9 mouse cellular contexts compared by ENCODE assay signal in the genomic region with DNA sequence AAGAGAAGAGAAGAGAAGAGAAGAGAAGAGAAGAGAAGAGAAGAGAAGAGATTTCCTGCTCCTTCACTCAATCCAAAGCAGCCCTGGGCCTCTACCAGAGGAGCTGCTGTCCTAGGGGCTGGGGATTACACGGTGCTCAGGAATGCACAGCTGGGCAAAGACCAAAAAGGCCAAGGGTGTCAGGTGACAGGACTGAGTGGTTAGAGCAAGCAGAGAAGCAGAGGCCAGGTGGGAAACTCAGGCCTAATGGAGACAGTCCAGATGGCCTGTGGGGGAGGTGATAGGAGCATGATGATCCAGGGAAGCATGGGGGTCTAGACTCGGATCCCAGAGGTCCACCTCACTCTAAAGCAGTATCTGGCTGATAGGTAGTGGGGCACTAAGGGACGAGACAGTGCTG. TPM values are rescaled to one million over a fixed set of nuclear protein-coding genes. Genes with fewer than 3 reads are reported as not detected.
DNase-seq lines count a peak whose midpoint lies in the region; ATAC-seq lines count a peak whose summit lies in the region.
"Had no signal": no experiment of that assay in that cellular context is flagged by ENCODE, and none has a peak within 500 bp of the region (broad histone marks: within the 10 kb centered on the region; RNA-seq: fewer than 3 reads in every experiment).

No protein-coding gene starts in this region.

- intact Hi-C loops in heart, postnatal 25 days (cut with DNase I) = loop anchor here (5.0 kb wide), 1 partner anchor 33 kb away; no protein-coding TSS in a partner anchor

- WGBS in heart, embryonic 11.5 days (ENCODE audit: insufficient replicate concordance) = 16% methylated on average over 3 of the region's 3 CpGs
- WGBS in limb, embryonic 13.5 days = 28% methylated on average over 3 of the region's 3 CpGs

- peak overlapping the region; percentile 2 for H3K27ac ChIP-seq in heart, embryonic 11.5 days (ENCODE audit: low read depth, low read length)
- H3K27ac ChIP-seq in limb, embryonic 13.5 days = no peak overlapping the region

- peaks cover 76% of the 10 kb centered on the region for H3K4me1 ChIP-seq in heart, embryonic 11.5 days (ENCODE audit: control insufficient read depth, insufficient read depth, low read length)
- H3K4me1 ChIP-seq in limb, embryonic 13.5 days = peaks cover 18% of the 10 kb centered on the region

- no peak overlapping the region for H3K9ac ChIP-seq in heart, embryonic 11.5 days (ENCODE audit: low read depth, low read length)
- no peak overlapping the region for H3K9ac ChIP-seq in limb, embryonic 13.5 days

- DNase-seq in heart, postnatal 25 days (ENCODE audit: low spot score) = no peak
- DNase-seq in adipocyte (ENCODE audit: low spot score) = peak; percentile 59
- DNase-seq in heart, postnatal 4 days = peak; percentile 61
- no peak for DNase-seq in left cerebral cortex, adult 8-10 months (ENCODE audit: low spot score in 2 of 2)
- DNase-seq in cerebellum, adult 9-11 months = no peak

- no peak for ATAC-seq in heart, embryonic 11.5 days (replicated peaks; ENCODE audit: insufficient number of reproducible peaks, low FRiP score, low TSS enrichment)
- peak; percentile 78; the same call in 1 of the 2 replicates for ATAC-seq in limb, embryonic 13.5 days (ENCODE audit: low FRiP score, low read depth)
- no peak for ATAC-seq in erythroblast, adult 5-6 weeks (replicated peaks; ENCODE audit: low FRiP score, poor library complexity, severe bottlenecking)

- H3K9me3 ChIP-seq in heart, embryonic 11.5 days (replicated peaks; ENCODE audit: control insufficient read depth, low read length) = no peaks in the 10 kb centered on the region
- no peaks in the 10 kb centered on the region for H3K9me3 ChIP-seq in limb, embryonic 13.5 days

- no peaks in the 10 kb centered on the region for H3K27me3 ChIP-seq in heart, embryonic 11.5 days (ENCODE audit: control insufficient read depth, insufficient read depth, low read length)
- no peaks in the 10 kb centered on the region for H3K27me3 ChIP-seq in limb, embryonic 13.5 days

- no peak overlapping the region for H3K4me3 ChIP-seq in heart, embryonic 11.5 days (ENCODE audit: low read depth, low read length)
- H3K4me3 ChIP-seq in limb, embryonic 13.5 days = no peak overlapping the region

- H3K36me3 ChIP-seq in heart, embryonic 11.5 days (ENCODE audit: control insufficient read depth, insufficient read depth, low read length) = no peaks in the 10 kb centered on the region
- peaks cover 13% of the 10 kb centered on the region for H3K36me3 ChIP-seq in limb, embryonic 13.5 days

- H3K4me2 ChIP-seq in heart, embryonic 11.5 days = peak overlapping the region; percentile 29; the same call in 1 of the 2 replicates
- H3K4me2 ChIP-seq in limb, embryonic 13.5 days (replicated peaks) = no peak overlapping the region

RNA-seq across cellular contexts. Expression of gene Yjefn3, which starts 37.1 kb away (rescaled TPM):
- polyA plus RNA-seq in heart, embryonic 11.5 days (2014; fragmentation: Nextera tagmentation; extraction: Ambion mirVana) = 5.5 and 7.0 TPM in 2 replicates
- 10 to 100 TPM in 1 of 2 experiments, 1 to 10 TPM in 1; 9.6 to 14.8 TPM for total RNA-seq in heart, postnatal 25 days (2021)
- total RNA-seq in heart, postnatal 4 days (2021) = 1 to 10 TPM; 6.2 to 8.6 TPM
- 4.2 and 6.6 TPM in 2 replicates for polyA plus RNA-seq in limb, embryonic 13.5 days (2015; fragmentation: Nextera tagmentation; extraction: Ambion mirVana)
- 10 to 100 TPM; 20.2 to 30.4 (median 21.7) TPM for total RNA-seq in left cerebral cortex, adult 8-10 months (2022)
- not detected in 2 replicates for total RNA-seq in erythroblast, adult 5-6 weeks (2015; ENCODE audit: low replicate concordance)
- not detected in 2 replicates for total RNA-seq in erythroblast, adult 5-6 weeks (2017; ENCODE audit: low replicate concordance)

RNA-seq across cellular contexts. Expression of gene Ndufa13, which starts 37.3 kb away (rescaled TPM):
- 270 and 275 TPM in 2 replicates for polyA plus RNA-seq in heart, embryonic 11.5 days (2014; fragmentation: Nextera tagmentation; extraction: Ambion mirVana)
- total RNA-seq in heart, postnatal 25 days (2021) = 100 to 1,000 TPM; 446 to 456 TPM
- 100 to 1,000 TPM; 286 to 326 TPM for total RNA-seq in heart, postnatal 4 days (2021)
- polyA plus RNA-seq in limb, embryonic 13.5 days (2015; fragmentation: Nextera tagmentation; extraction: Ambion mirVana) = 173 and 181 TPM in 2 replicates
- 100 to 1,000 TPM; 102 to 149 (median 131) TPM for total RNA-seq in left cerebral cortex, adult 8-10 months (2022)
- total RNA-seq in erythroblast, adult 5-6 weeks (2015; ENCODE audit: low replicate concordance) = 16.1 and 18.2 TPM in 2 replicates
- total RNA-seq in erythroblast, adult 5-6 weeks (2017; ENCODE audit: low replicate concordance) = 27.2 and 32.9 TPM in 2 replicates

RNA-seq across cellular contexts. Expression of gene Tssk6, which starts 37.6 kb away (rescaled TPM):
- polyA plus RNA-seq in heart, embryonic 11.5 days (2014; fragmentation: Nextera tagmentation; extraction: Ambion mirVana) = 1.6 and 1.8 TPM in 2 replicates
- under 1 TPM in 1 of 2 experiments, not detected in 1; 0.20 TPM for total RNA-seq in heart, postnatal 25 days (2021)
- under 1 TPM in 1 of 2 experiments, not detected in 1; 0.33 TPM for total RNA-seq in heart, postnatal 4 days (2021)
- polyA plus RNA-seq in limb, embryonic 13.5 days (2015; fragmentation: Nextera tagmentation; extraction: Ambion mirVana) = 4.3 TPM in 2 replicates
- under 1 TPM in 1 of 4 experiments, not detected in 3; 0.28 TPM for total RNA-seq in left cerebral cortex, adult 8-10 months (2022)
- total RNA-seq in erythroblast, adult 5-6 weeks (2015; ENCODE audit: low replicate concordance) = not detected in 2 replicates
- total RNA-seq in erythroblast, adult 5-6 weeks (2017; ENCODE audit: low replicate concordance) = 0.28 and 0.94 TPM in 2 replicates
- total RNA-seq: heart, postnatal 14 days had no signal

RNA-seq across cellular contexts. Expression of gene Cilp2, which starts 52.1 kb away (rescaled TPM):
- polyA plus RNA-seq in heart, embryonic 11.5 days (2014; fragmentation: Nextera tagmentation; extraction: Ambion mirVana) = 0.21 and 0.49 TPM in 2 replicates
- total RNA-seq in heart, postnatal 25 days (2021) = 1 to 10 TPM; 2.8 to 2.9 TPM
- under 1 TPM; 0.50 to 0.74 TPM for total RNA-seq in heart, postnatal 4 days (2021)
- 1.2 and 1.6 TPM in 2 replicates for polyA plus RNA-seq in limb, embryonic 13.5 days (2015; fragmentation: Nextera tagmentation; extraction: Ambion mirVana)
- under 1 TPM; 0.54 to 0.79 (median 0.65) TPM for total RNA-seq in left cerebral cortex, adult 8-10 months (2022)
- total RNA-seq in erythroblast, adult 5-6 weeks (2015; ENCODE audit: low replicate concordance) = not detected in 2 replicates
- total RNA-seq in erythroblast, adult 5-6 weeks (2017; ENCODE audit: low replicate concordance) = not detected in 2 replicates

RNA-seq across cellular contexts. Expression of gene Gatad2a, which starts 56.6 kb away (rescaled TPM):
- polyA plus RNA-seq in heart, embryonic 11.5 days (2014; fragmentation: Nextera tagmentation; extraction: Ambion mirVana) = 52.9 and 59.0 TPM in 2 replicates
- 10 to 100 TPM; 34.3 to 35.6 TPM for total RNA-seq in heart, postnatal 25 days (2021)
- 10 to 100 TPM; 75.9 to 79.5 TPM for total RNA-seq in heart, postnatal 4 days (2021)
- polyA plus RNA-seq in limb, embryonic 13.5 days (2015; fragmentation: Nextera tagmentation; extraction: Ambion mirVana) = 37.7 and 40.7 TPM in 2 replicates
- 10 to 100 TPM; 29.7 to 38.2 (median 30.4) TPM for total RNA-seq in left cerebral cortex, adult 8-10 months (2022)
- total RNA-seq in erythroblast, adult 5-6 weeks (2015; ENCODE audit: low replicate concordance) = 22.8 and 30.2 TPM in 2 replicates
- total RNA-seq in erythroblast, adult 5-6 weeks (2017; ENCODE audit: low replicate concordance) = 25.7 and 31.8 TPM in 2 replicates

Comparison
In these comparisons a context has a peak if more than half of its experiments do, and no peak if none do; other contexts are left out.
1. DNase-seq: peak in adipocyte (single experiment) and heart, postnatal 4 days (single experiment); none in heart, postnatal 25 days (single experiment), left cerebral cortex, adult 8-10 months (0 of 2) and cerebellum, adult 9-11 months (single experiment).
2. RNA of gene Yjefn3, which starts 37.1 kb away (total RNA-seq): 20.2 to 30.4 TPM in left cerebral cortex, adult 8-10 months, 9.6 to 14.8 TPM in heart, postnatal 25 days and 6.2 to 8.6 TPM in heart, postnatal 4 days; not detected in erythroblast, adult 5-6 weeks; every median in the first group is over 4 times any median in the second.